Mouse (Mus musculus) cerebellum, postnatal 14 days (tissue): ENCODE measurements around the gene Gzmm.
A peak's percentile ranks its signal among the peaks of the same experiment; 100 is the strongest.
"Not testable (repeated sequence)": the region's sequence is repeated elsewhere in the genome, so short reads cannot be mapped to it uniquely, and the experiment has no call there.

ENCODE experiments used
- DNase-seq, 2 experiments: peaks; one replicate each; pipeline ENCODE4 v3.0.0; 2021; ENCODE audit warnings: mixed read lengths in 2 of 2

Gene Gzmm

GRCm38 (mm10) chr10:79681591-79682245 lies 7.1 kb upstream of the Gzmm start, which contains the start of gene Cdc34:
Gene Cdc34, plus strand, starts transcription at chr10:79682195.
- peak; percentile 98 to 99 for DNase-seq

- DNase-seq, result peak; percentile 47
Measured at GRCm38 (mm10) chr10:79682551-79682915, 6.3 kb upstream of the Gzmm start.

- DNase-seq, result peak; percentile 65 to 77
Measured at GRCm38 (mm10) chr10:79682916-79683582, 5.8 kb upstream of the Gzmm start.

- DNase-seq, result no peak
Measured at GRCm38 (mm10) chr10:79683726-79684640, 4.8 kb upstream of the Gzmm start.

GRCm38 (mm10) chr10:79684770-79685600 lies 3.8 kb upstream of the Gzmm start:
- no peak for DNase-seq

GRCm38 (mm10) chr10:79686219-79686618 lies 2.6 kb upstream of the Gzmm start:
- DNase-seq, result no peak

GRCm38 (mm10) chr10:79686691-79687090 lies 2.1 kb upstream of the Gzmm start:
- DNase-seq, result no peak

GRCm38 (mm10) chr10:79687513-79687912 lies 1.3 kb upstream of the Gzmm start:
- no peak for DNase-seq

- peak in 1 of 2 experiments; percentile 34 for DNase-seq
Measured at GRCm38 (mm10) chr10:79689178-79689577, 358 bp downstream of the Gzmm start.

- peak in 1 of 2 experiments; percentile 65 for DNase-seq
Measured at GRCm38 (mm10) chr10:79691986-79692548, 3.2 kb downstream of the Gzmm start.

- DNase-seq, result peak; percentile 41 to 67
Measured at GRCm38 (mm10) chr10:79693580-79694378, 5.0 kb downstream of the Gzmm start.

GRCm38 (mm10) chr10:79694379-79694655 lies 5.5 kb downstream of the Gzmm start:
- DNase-seq, result peak; percentile 70 to 71

GRCm38 (mm10) chr10:79695231-79696128 lies 6.7 kb downstream of the Gzmm start:
- peak; percentile 88 to 93 for DNase-seq

- peak in 1 of 2 experiments; percentile 46 for DNase-seq
Measured at GRCm38 (mm10) chr10:79696129-79696651, 7.4 kb downstream of the Gzmm start.

- DNase-seq, result peak; percentile 94
Measured at GRCm38 (mm10) chr10:79697916-79698315, 9.1 kb downstream of the Gzmm start.

GRCm38 (mm10) chr10:79698459-79698858 lies 9.6 kb downstream of the Gzmm start:
- no peak for DNase-seq

GRCm38 (mm10) chr10:79700676-79701075 lies 11.9 kb downstream of the Gzmm start:
- DNase-seq, result no peak

GRCm38 (mm10) chr10:79701443-79702129 lies 12.8 kb downstream of the Gzmm start:
- no peak for DNase-seq

- not testable (repeated sequence) for DNase-seq
Measured at GRCm38 (mm10) chr10:79702970-79703369, 14.2 kb downstream of the Gzmm start.
